Mouse (Mus musculus) heart, postnatal 36 days (tissue): Measurements from ENCODE around the gene Vmn2r55. TPM values are rescaled to one million over a fixed set of nuclear protein-coding genes. Genes with fewer than 3 reads are reported as not detected.
"Not testable (repeated sequence)": the region's sequence is repeated elsewhere in the genome, so short reads cannot be mapped to it uniquely, and the experiment has no call there.

Source experiments
- DNase-seq, 2 experiments: peaks; one replicate each; pipeline ENCODE4 v3.0.0; 2021 to 2022
- intact Hi-C: fragments of 180-260 bp; cut with DNase I; formaldehyde crosslinking; loops from one replicate; pipeline ENCODE4 v1.15.1; 2025
- total RNA-seq, 2 experiments: library from RNA; stranded (reverse); gene quantifications; 2 replicates each; pipeline ENCODE4 v1.2.3; 2021

Vmn2r55 gene
- not detected for total RNA-seq

DNA sequence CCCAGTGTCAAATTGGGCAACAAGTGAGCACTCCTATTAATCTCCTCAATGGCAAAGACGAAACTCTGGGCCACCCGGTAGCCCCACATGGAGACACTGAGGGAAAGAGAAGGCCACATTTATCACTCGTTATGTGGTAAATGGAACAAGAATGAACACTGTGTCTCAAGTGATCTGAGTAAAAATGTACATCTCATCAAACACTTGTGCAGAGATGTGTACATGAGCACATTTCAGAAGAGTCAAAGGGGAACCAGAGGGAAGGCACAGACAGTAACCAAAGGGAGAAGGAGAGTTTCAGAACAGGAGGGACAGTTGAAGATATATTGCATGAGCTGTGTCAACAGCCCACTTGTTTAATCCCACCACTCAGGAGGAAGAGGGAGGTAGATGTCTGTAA is at the start of gene Vmn2r55:
Gene Vmn2r55, minus strand, starts transcription at position 101 of the 400 bp plus-strand sequence.
- intact Hi-C loops, DNase-seq: not testable (repeated sequence)

DNA sequence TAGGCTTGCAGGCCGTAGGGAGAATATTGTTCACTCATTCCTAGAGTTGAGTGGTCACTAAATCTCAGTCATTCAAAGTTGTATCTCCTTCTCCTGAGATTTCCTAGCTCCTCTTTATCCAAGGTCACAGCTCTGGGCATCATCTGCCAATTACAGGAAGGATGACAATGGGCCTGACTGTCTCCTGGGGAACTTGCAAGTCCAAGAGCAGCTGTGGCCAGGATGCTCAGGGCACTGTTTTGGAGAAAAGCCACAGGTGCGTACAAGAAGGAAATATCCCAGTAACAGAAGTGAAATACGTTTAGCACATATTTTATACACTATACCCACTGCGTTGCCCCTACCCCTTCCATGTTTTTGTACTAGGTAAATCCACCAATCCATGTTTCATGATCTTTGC is 44.6 kb downstream of the Vmn2r55 start, which contains the start of gene Vmn2r54:
Gene Vmn2r54, minus strand, starts transcription at position 101 of the 400 bp plus-strand sequence.
- DNase-seq, intact Hi-C loops: not testable (repeated sequence)

DNA sequence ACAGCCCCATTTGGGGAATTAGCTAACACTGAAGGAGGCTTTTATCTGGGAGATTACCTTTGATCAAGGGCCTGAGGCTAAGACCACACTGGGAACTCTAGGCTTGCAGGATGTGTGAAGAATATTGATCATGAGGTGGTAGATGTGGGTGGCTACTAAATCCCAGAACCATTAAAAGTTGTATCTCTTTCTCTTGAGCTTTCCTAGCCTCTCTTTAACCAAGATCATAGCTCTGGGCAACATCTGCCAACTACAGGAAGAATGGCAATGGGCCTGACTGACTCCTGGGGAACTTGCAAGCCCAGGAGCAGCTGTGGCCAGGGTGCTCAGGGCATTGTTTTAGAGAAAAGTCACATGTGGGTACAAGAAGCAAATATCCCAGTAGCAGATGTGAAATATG is 76.1 kb downstream of the Vmn2r55 start, which contains the start of gene Vmn2r53:
Gene Vmn2r53, minus strand, starts transcription at position 101 of the 400 bp plus-strand sequence.
- intact Hi-C loops: no loop called here
- DNase-seq: no peak

Other genes with a start within 250 kb of the Vmn2r55 start
- gene Zfp606, start 206.7 kb downstream of the Vmn2r55 start, total RNA-seq: 10 to 100 TPM; 10.1 to 10.5 TPM
- gene 2900092C05Rik, start 172.5 kb downstream of the Vmn2r55 start, total RNA-seq: not detected
- gene Vmn2r53, start 76.2 kb downstream of the Vmn2r55 start, total RNA-seq: not detected
- gene Vmn2r54, start 44.7 kb downstream of the Vmn2r55 start, total RNA-seq: not detected
- gene Vmn2r56, start 50.0 kb upstream of the Vmn2r55 start, total RNA-seq: not detected
- gene Zscan18, start 118.6 kb upstream of the Vmn2r55 start, total RNA-seq: 1 to 10 TPM in 1 of 2 experiments, under 1 TPM in 1; 0.80 to 1.3 TPM
- gene Zfp329, start 133.9 kb upstream of the Vmn2r55 start, total RNA-seq: 1 to 10 TPM; 4.6 to 5.1 TPM
- 10 to 100 TPM; 15.4 to 21.5 TPM for gene Zfp110, start 149.8 kb upstream of the Vmn2r55 start, total RNA-seq
- gene Zfp128, start 196.2 kb upstream of the Vmn2r55 start, total RNA-seq: 1 to 10 TPM; 3.0 to 3.6 TPM
- 1 to 10 TPM; 4.4 to 4.9 TPM for gene Zscan22, start 212.8 kb upstream of the Vmn2r55 start, total RNA-seq
- 100 to 1,000 TPM; 550 to 562 TPM for gene Rps5, start 237.3 kb upstream of the Vmn2r55 start, total RNA-seq
- gene Rnf225, start 242.4 kb upstream of the Vmn2r55 start, total RNA-seq: under 1 TPM; 0.25 to 0.38 TPM